Mouse (Mus musculus) cerebellum, adult 2 months (tissue): ENCODE measurements at regions not wholly inside any gene's neighbourhood (a gene's known extent, or its start where the extent isn't known, plus 50 kb on each side); places are given as distances from the start of the nearest gene placed in this dataset.
A peak's percentile ranks its signal among the peaks of the same experiment; 100 is the strongest.

Experiments
- DNase-seq, 2 experiments: peaks; one replicate each; pipeline ENCODE4 v3.0.0; 2021
- H3K27ac ChIP-seq: fragments of 200-500 bp; 2 replicates; pipeline ENCODE4 v1.5.1; 2012; ENCODE audit warnings: low read length, control low read depth, inconsistent platforms; ENCODE audit not compliant: insufficient read depth
- H3K27me3 ChIP-seq: fragments of 200-500 bp; 2 replicates; pipeline ENCODE4 v1.6.1; 2012; ENCODE audit warnings: inconsistent platforms, mild to moderate bottlenecking, low read length, moderate library complexity; ENCODE audit not compliant: control insufficient read depth, insufficient read depth
- H3K4me1 ChIP-seq: fragments of 200-500 bp; 2 replicates; pipeline ENCODE4 v1.6.1; 2011; ENCODE audit warnings: low read length; ENCODE audit not compliant: control insufficient read depth, insufficient read depth
- H3K4me3 ChIP-seq: fragments of 200-500 bp; replicated peaks from 2 replicates; pipeline ENCODE3; 2011; ENCODE audit warnings: mild to moderate bottlenecking, low read depth, low read length, control low read depth; ENCODE audit not compliant: insufficient read depth
- CTCF ChIP-seq: fragments of 200-500 bp; IDR thresholded peaks from 2 replicates; pipeline ENCODE4 v1.5.1; 2011; ENCODE audit warnings: low read depth, mild to moderate bottlenecking, control low read depth, low read length, moderate library complexity, borderline replicate concordance; ENCODE audit not compliant: insufficient read depth
- POLR2A ChIP-seq: fragments of 200-500 bp; IDR thresholded peaks from 2 replicates; pipeline ENCODE4 v1.6.1; 2011; ENCODE audit warnings: low read length, control low read depth, borderline replicate concordance; ENCODE audit not compliant: insufficient read depth
- WGBS: fragments of 180-500 bp; shearing (Covaris S2); methylation state at CpG from one replicate; pipeline ENCODE4 v1.1.7; 2018; 5-methylcytosine and 5-hydroxymethylcytosine counted together

DNA sequence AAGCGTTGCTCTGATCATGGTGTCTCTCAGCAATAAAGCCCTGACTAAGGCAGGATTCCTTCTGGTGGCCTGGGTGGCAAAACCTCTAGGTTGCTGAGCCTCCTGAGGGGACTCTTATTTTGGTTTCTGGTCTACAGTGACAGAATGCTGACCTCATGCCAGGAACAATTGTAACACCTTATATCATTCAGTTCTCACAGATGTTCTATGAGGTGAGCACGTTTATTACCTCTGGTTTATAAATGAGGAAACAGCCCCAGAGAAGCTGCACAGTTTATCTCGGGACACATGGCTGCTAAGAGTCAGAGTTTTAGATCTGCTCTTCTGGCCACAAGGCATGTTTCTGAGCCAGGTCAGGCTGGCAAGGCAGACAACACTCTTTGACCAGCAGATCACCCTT lies 324.3 kb downstream of the Bcl11a start:
- H3K4me1 ChIP-seq, result no peaks in the 10 kb centered on the region
- H3K27ac ChIP-seq, result no peak overlapping the region
- H3K4me3 ChIP-seq, result no peak overlapping the region
- DNase-seq, result no peak
- TF ChIP-seq POLR2A, result no peak
- TF ChIP-seq CTCF, result no peak
- WGBS, result 66% methylated on average over 3 of the region's 3 CpGs
- no peaks in the 10 kb centered on the region for H3K27me3 ChIP-seq

- no peak overlapping the region for H3K27ac ChIP-seq
- peak in 1 of 2 experiments; percentile 2 for DNase-seq
- no peak overlapping the region for H3K4me3 ChIP-seq
- H3K4me1 ChIP-seq, result no peaks in the 10 kb centered on the region
- TF ChIP-seq CTCF, result no peak
- H3K27me3 ChIP-seq, result no peaks in the 10 kb centered on the region; the same call in 1 of the 2 replicates
These were observed 336.9 kb downstream of the Bcl11a start for GRCm38 (mm10) chr11:24414804-24415203.

DNA sequence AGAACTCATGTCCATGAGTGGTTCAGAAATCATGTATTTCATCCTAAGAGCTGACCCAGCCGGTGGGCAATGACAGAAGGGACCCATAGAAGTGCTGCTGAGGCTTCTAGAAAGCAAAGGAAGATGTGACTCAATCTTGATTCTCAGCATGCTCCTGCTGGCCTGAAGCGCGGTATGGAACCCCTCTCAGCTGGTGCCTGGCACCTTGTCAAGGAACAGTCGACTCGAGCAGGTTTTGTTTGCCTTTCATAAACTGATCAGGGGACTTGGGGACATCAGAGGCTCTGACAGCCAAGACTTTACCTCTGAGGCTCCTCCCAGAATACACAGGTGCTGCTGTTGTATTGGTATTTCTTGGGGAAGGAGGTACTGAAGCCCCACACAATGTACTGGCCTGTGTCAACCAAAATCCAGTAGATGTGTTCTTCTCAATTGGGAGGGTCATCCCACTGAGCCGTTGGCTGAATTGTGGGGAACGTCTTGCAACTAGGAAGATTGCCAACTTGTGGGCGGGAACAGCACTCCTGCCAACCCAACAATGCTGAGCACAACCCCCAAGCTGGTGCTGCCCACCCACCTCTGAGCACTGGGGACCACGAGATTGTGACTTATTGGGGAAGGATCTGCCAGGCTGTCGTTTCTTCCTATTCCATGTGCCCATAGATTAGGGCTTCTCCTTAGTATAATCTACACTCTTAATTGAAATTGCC lies 344.4 kb downstream of the Bcl11a start:
- peak in 1 of 2 experiments; percentile 3 for DNase-seq
- WGBS, result 13% methylated on average over 10 of the region's 10 CpGs
- Histone ChIP-seq H3K4me3 (no peak overlapping the region), H3K4me1 (no peaks in the 10 kb centered on the region), H3K27me3 (no peaks in the 10 kb centered on the region; the same call in 1 of the 2 replicates), H3K27ac (no peak overlapping the region)
- no peak for TF ChIP-seq POLR2A
- no peak for TF ChIP-seq CTCF

DNA sequence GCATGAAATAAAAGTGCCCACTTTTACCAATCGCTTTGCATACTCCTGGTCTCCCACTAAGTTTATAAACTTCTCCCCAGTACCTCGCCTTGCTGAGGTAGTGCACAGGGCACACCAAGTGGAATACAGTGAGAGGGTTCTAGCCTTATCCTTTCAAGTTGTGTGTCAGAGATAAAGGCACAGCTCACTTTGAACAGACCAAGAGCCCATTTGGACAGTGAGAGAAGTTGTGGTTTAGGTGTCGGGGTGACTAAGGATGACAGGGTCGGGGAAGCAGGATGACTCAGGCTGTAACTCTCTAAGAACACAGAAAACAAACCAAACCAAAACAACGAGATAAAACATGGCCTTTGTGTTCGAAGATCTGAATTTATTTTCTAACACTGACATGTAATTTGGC lies 345.4 kb downstream of the Bcl11a start:
- DNase-seq, result no peak
- Histone ChIP-seq H3K4me3 (no peak overlapping the region), H3K4me1 (no peaks in the 10 kb centered on the region), H3K27ac (no peak overlapping the region), H3K27me3 (no peaks in the 10 kb centered on the region)
- TF ChIP-seq POLR2A (no peak), CTCF (no peak)
- WGBS, result 95% methylated on average over 6 of the region's 6 CpGs

DNA sequence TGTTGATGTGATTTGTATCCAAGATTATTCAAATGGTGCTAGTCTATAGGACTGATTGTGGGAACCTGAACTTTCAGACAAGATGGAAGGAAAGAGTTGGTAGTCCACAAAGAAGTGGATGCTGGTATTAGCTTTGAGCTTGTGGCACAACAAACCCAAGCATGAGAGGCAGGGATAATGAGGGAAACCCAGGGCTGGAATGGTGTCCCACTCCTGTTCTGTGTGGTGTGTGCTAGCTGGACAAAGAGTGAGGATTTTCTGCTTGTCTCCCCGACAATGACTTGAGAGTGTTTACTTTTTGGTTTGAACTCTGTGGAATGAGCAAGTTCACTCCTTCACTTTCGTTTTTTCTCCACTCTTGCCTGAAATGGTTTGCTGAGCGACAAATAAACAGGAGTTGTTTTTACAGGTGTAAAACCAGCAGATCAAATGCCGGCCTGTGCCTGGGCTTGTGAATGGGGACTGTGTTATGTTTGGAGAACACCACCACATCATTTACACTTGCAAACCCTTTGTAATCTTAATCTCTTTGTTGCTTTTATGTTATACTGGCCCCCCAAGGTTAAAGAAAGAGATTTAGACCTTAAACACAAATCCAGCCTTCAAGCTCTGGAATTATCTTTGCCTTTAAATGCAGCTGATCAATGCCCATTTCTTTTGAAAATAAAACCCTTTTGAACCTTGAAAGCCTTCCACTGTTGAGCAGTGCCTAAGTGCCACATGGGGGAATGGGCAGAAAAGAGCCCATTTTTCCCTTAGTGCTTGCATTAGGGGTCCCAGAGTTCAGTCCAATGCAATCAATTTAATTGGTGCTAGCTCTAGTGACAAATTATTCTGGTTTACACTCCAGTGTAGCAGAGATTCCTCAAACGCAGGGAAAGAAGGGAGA lies 349.4 kb downstream of the Bcl11a start:
- TF ChIP-seq POLR2A, result no peak
- no peak for TF ChIP-seq CTCF
- Histone ChIP-seq H3K4me1 (no peaks in the 10 kb centered on the region), H3K4me3 (no peak overlapping the region), H3K27ac (no peak overlapping the region), H3K27me3 (no peaks in the 10 kb centered on the region)
- 66% methylated on average over 5 of the region's 5 CpGs for WGBS
- no peak for DNase-seq

GRCm38 (mm10) chr11:24448608-24449007 lies 370.8 kb downstream of the Bcl11a start:
- DNase-seq, result no peak
- Histone ChIP-seq H3K4me1 (no peaks in the 10 kb centered on the region), H3K27ac (no peak overlapping the region), H3K4me3 (no peak overlapping the region), H3K27me3 (no peaks in the 10 kb centered on the region)
- TF ChIP-seq CTCF (0 out of 2 replicates have a peak, but pooled peaks have one; percentile 15), POLR2A (no peak)
- WGBS, result 98% methylated on average over 1 of the region's 1 CpGs

DNA sequence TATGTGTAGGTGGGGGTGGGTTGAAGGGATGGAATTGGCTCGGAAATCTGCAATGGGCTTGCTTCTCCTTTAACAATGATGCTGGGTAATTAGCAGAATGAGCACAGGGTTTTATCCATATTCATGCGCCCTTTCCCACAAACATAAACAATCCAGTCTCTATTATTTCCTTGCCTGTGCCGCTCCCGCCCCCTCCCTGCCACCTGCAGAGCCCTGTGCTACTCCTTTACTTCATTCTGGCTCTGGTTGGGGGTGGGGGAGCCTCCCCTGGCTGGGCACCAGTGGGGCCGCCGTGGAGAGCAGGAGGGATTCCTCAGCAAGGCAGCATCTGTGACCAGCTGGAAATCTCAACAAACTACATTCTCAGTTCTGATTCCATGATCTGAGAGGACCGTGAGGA lies 374.4 kb downstream of the Bcl11a start:
- no peak overlapping the region for H3K4me3 ChIP-seq
- no peaks in the 10 kb centered on the region for H3K27me3 ChIP-seq
- DNase-seq, result no peak
- 39% methylated on average over 7 of the region's 7 CpGs for WGBS
- no peak for TF ChIP-seq POLR2A
- no peak for TF ChIP-seq CTCF
- no peaks in the 10 kb centered on the region for H3K4me1 ChIP-seq
- no peak overlapping the region for H3K27ac ChIP-seq

GRCm38 (mm10) chr11:24464642-24465041 lies 386.8 kb downstream of the Bcl11a start:
- Histone ChIP-seq H3K27ac (no peak overlapping the region), H3K27me3 (no peaks in the 10 kb centered on the region), H3K4me3 (no peak overlapping the region), H3K4me1 (peaks cover 3% of the 10 kb centered on the region; the same call in 1 of the 2 replicates)
- TF ChIP-seq POLR2A (no peak), CTCF (no peak)
- DNase-seq, result no peak
- WGBS, result 32% methylated on average over 4 of the region's 4 CpGs
